Mouse (Mus musculus) myocyte (in vitro differentiated cells): ENCODE data around the gene Teddm2. TPM values are rescaled to one million over a fixed set of nuclear protein-coding genes. Genes with fewer than 3 reads are reported as not detected.

Experiments used
- H3K27me3 ChIP-seq: one replicate; pipeline ENCODE4 v1.6.1; 2011; ENCODE audit not compliant: control insufficient read depth, insufficient read depth, insufficient read length
- H3K36me3 ChIP-seq: one replicate; pipeline ENCODE4 v1.6.1; 2011; ENCODE audit not compliant: control insufficient read depth, insufficient read depth
- H3K4me2 ChIP-seq: one replicate; pipeline ENCODE4 v1.6.1; 2011; ENCODE audit warnings: low read depth, control low read depth
- H3K4me3 ChIP-seq: one replicate; pipeline ENCODE4 v1.5.1; 2011; ENCODE audit warnings: mild to moderate bottlenecking, control low read depth, moderate library complexity
- H3K79me2 ChIP-seq: one replicate; pipeline ENCODE4 v1.6.1; 2011; ENCODE audit not compliant: control insufficient read depth, insufficient read depth
- H3ac ChIP-seq: one replicate; pipeline ENCODE4 v1.6.1; 2011; ENCODE audit not compliant: control insufficient read depth, insufficient read length
- CEBPB ChIP-seq: IDR thresholded peaks from 2 replicates; pipeline ENCODE4 v1.6.1; 2011; ENCODE audit warnings: mild to moderate bottlenecking, moderate library complexity; ENCODE audit not compliant: poor library complexity, insufficient read depth, severe bottlenecking
- E2F4 ChIP-seq: IDR thresholded peaks from one replicate; pipeline ENCODE4 v1.6.1; 2011; ENCODE audit warnings: mild to moderate bottlenecking, control low read depth, moderate library complexity; ENCODE audit not compliant: insufficient read depth
- MAX ChIP-seq: IDR thresholded peaks from one replicate; pipeline ENCODE4 v1.6.1; 2011; ENCODE audit warnings: low read depth, mild to moderate bottlenecking, control low read depth
- MYOD1 ChIP-seq, 3 experiments: IDR thresholded peaks; one replicate each; pipeline ENCODE4 v1.6.1; 2011; ENCODE audit warnings: control low read depth in 2 of 3, low read depth in 2 of 3, mild to moderate bottlenecking in 2 of 3, moderate library complexity in 1 of 3; ENCODE audit not compliant: insufficient read length in 2 of 3, control insufficient read depth in 1 of 3
- MYOG ChIP-seq, 3 experiments: IDR thresholded peaks; one replicate each; pipeline ENCODE4 v1.6.1; 2011; ENCODE audit warnings: control low read depth in 2 of 3, low read depth in 2 of 3, mild to moderate bottlenecking in 2 of 3; ENCODE audit not compliant: insufficient read length in 2 of 3, control insufficient read depth in 1 of 3, insufficient read depth in 1 of 3
- POLR2A ChIP-seq: IDR thresholded peaks from one replicate; pipeline ENCODE4 v1.6.1; 2011; ENCODE audit warnings: low read depth, mild to moderate bottlenecking, control low read depth, moderate library complexity; ENCODE audit not compliant: insufficient read length
- POLR2AphosphoS2 ChIP-seq: IDR thresholded peaks from one replicate; pipeline ENCODE4 v1.6.1; 2011; ENCODE audit warnings: low read depth, control low read depth; ENCODE audit not compliant: insufficient read length
- REST ChIP-seq: IDR thresholded peaks from one replicate; pipeline ENCODE4 v1.6.1; 2011; ENCODE audit warnings: mild to moderate bottlenecking, control low read depth, moderate library complexity; ENCODE audit not compliant: insufficient read depth, insufficient read length
- SRF ChIP-seq: IDR thresholded peaks from one replicate; pipeline ENCODE4 v1.6.1; 2011; ENCODE audit warnings: low read depth; ENCODE audit not compliant: control insufficient read depth, insufficient read length
- TCF12 ChIP-seq: IDR thresholded peaks from one replicate; pipeline ENCODE4 v1.6.1; 2011; ENCODE audit warnings: mild to moderate bottlenecking, control low read depth; ENCODE audit not compliant: poor library complexity, insufficient read depth, severe bottlenecking
- TCF3 ChIP-seq: IDR thresholded peaks from one replicate; pipeline ENCODE4 v1.6.1; 2011; ENCODE audit warnings: low read depth, control low read depth; ENCODE audit not compliant: insufficient read length
- USF1 ChIP-seq: IDR thresholded peaks from one replicate; pipeline ENCODE4 v1.6.1; 2011; ENCODE audit warnings: low read depth, mild to moderate bottlenecking, control low read depth, moderate library complexity
- polyA plus RNA-seq: library from polyadenylated mRNA; unstranded; fragments of >200 nt; fragmentation: generic; extraction: Trizol; gene quantifications from one replicate; pipeline ENCODE4 v1.2.1, GENCODE M21; 2012; ENCODE audit warnings: missing spikeins

The Teddm2 gene
- polyA plus RNA-seq, 1 experiment: 0.20 TPM

- Histone ChIP-seq H3K36me3 (peaks cover 15% of the 10 kb centered on the region), H3K4me3 (no peak overlapping the region), H3K79me2 (no peaks in the 10 kb centered on the region), H3K27me3 (no peaks in the 10 kb centered on the region), H3ac (no peak overlapping the region), H3K4me2 (no peak overlapping the region)
- TF ChIP-seq E2F4 (no peak), REST (no peak), MYOG (IDR thresholded peaks at IDR 0.05; ENCODE audit: control insufficient read depth in 1 of 3, insufficient read depth in 1 of 3, insufficient read length in 2 of 3, low read depth in 2 of 3) (no peak), MYOD1 (IDR thresholded peaks at IDR 0.05; ENCODE audit: control insufficient read depth in 1 of 3, insufficient read length in 2 of 3, low read depth in 2 of 3) (no peak), CEBPB (no peak), TCF3 (no peak), POLR2A (no peak), POLR2AphosphoS2 (no peak), TCF12 (no peak), MAX (no peak), USF1 (no peak), SRF (no peak)
Observed at GRCm38 (mm10) chr1:153910423-153910822, 10.4 kb upstream of the Teddm2 start.

GRCm38 (mm10) chr1:153909963-153910291 is 9.9 kb upstream of the Teddm2 start:
- no peak overlapping the region for H3ac ChIP-seq
- no peak overlapping the region for H3K4me3 ChIP-seq
- H3K79me2 ChIP-seq: no peaks in the 10 kb centered on the region
- H3K36me3 ChIP-seq: peaks cover 15% of the 10 kb centered on the region
- TF ChIP-seq TCF3 (no peak), TCF12 (no peak), CEBPB (no peak), MYOD1 (IDR thresholded peaks at IDR 0.05; ENCODE audit: control insufficient read depth in 1 of 3, insufficient read length in 2 of 3, low read depth in 2 of 3) (no peak), MAX (no peak), SRF (no peak), POLR2AphosphoS2 (no peak), MYOG (IDR thresholded peaks at IDR 0.05; ENCODE audit: control insufficient read depth in 1 of 3, insufficient read depth in 1 of 3, insufficient read length in 2 of 3, low read depth in 2 of 3) (no peak), E2F4 (no peak), POLR2A (no peak), USF1 (no peak), REST (no peak)
- no peaks in the 10 kb centered on the region for H3K27me3 ChIP-seq
- H3K4me2 ChIP-seq: peak overlapping the region; percentile 43

GRCm38 (mm10) chr1:153909213-153909962 is 9.4 kb upstream of the Teddm2 start:
- Histone ChIP-seq H3K79me2 (no peaks in the 10 kb centered on the region), H3K4me3 (no peak overlapping the region), H3ac (no peak overlapping the region), H3K4me2 (peak overlapping the region; percentile 43), H3K27me3 (no peaks in the 10 kb centered on the region), H3K36me3 (peaks cover 15% of the 10 kb centered on the region)
- no peak for TF ChIP-seq USF1

GRCm38 (mm10) chr1:153908741-153909140 is 8.7 kb upstream of the Teddm2 start:
- Histone ChIP-seq H3K79me2 (no peaks in the 10 kb centered on the region), H3K4me2 (no peak overlapping the region), H3K27me3 (no peaks in the 10 kb centered on the region), H3ac (no peak overlapping the region), H3K36me3 (peaks cover 16% of the 10 kb centered on the region), H3K4me3 (no peak overlapping the region)
- TF ChIP-seq TCF12 (no peak), TCF3 (no peak), E2F4 (no peak), MAX (no peak), CEBPB (no peak), MYOG (IDR thresholded peaks at IDR 0.05; ENCODE audit: control insufficient read depth in 1 of 3, insufficient read depth in 1 of 3, insufficient read length in 2 of 3, low read depth in 2 of 3) (no peak), USF1 (no peak), SRF (no peak), POLR2AphosphoS2 (no peak), MYOD1 (IDR thresholded peaks at IDR 0.05; ENCODE audit: control insufficient read depth in 1 of 3, insufficient read length in 2 of 3, low read depth in 2 of 3) (no peak), REST (no peak), POLR2A (no peak)

GRCm38 (mm10) chr1:153908208-153908607 is 8.2 kb upstream of the Teddm2 start:
- Histone ChIP-seq H3K27me3 (no peaks in the 10 kb centered on the region), H3K4me2 (no peak overlapping the region), H3K79me2 (no peaks in the 10 kb centered on the region), H3K36me3 (peaks cover 20% of the 10 kb centered on the region), H3K4me3 (no peak overlapping the region), H3ac (no peak overlapping the region)
- no peak for TF ChIP-seq TCF12
- TF ChIP-seq MYOD1 (IDR thresholded peaks at IDR 0.05; ENCODE audit: control insufficient read depth in 1 of 3, insufficient read length in 2 of 3, low read depth in 2 of 3): no peak
- no peak for TF ChIP-seq TCF3
- no peak for TF ChIP-seq POLR2AphosphoS2
- TF ChIP-seq SRF: no peak
- TF ChIP-seq MYOG (IDR thresholded peaks at IDR 0.05; ENCODE audit: control insufficient read depth in 1 of 3, insufficient read depth in 1 of 3, insufficient read length in 2 of 3, low read depth in 2 of 3): no peak
